Mouse (Mus musculus): Measurements from ENCODE around the gene Fgfrl1.

Gene Fgfrl1

DNA sequence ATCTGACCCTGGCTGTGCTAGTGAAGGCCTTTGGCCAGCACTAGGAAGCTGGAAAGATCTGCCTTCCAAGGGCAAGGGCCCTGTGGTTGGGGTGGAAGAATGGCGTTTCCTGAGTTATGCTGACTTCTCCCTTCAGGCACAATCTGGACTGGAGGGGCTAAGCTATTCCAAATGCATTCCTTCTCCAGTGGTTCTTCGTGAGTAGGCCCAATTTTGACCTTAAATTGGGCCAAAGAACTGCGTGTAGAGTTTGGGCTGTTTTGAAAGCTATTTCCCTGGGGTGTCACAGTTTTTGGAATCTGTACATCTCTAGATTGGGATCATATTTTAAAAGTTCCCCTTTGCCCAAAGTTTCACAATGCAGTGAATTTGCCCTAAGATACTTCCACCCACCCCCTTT lies 4.4 kb downstream of the Fgfrl1 start:
- in situ Hi-C loops (cut with MboI; ENCODE audit: low sequenced_read_pairs), result no loop called here

DNA sequence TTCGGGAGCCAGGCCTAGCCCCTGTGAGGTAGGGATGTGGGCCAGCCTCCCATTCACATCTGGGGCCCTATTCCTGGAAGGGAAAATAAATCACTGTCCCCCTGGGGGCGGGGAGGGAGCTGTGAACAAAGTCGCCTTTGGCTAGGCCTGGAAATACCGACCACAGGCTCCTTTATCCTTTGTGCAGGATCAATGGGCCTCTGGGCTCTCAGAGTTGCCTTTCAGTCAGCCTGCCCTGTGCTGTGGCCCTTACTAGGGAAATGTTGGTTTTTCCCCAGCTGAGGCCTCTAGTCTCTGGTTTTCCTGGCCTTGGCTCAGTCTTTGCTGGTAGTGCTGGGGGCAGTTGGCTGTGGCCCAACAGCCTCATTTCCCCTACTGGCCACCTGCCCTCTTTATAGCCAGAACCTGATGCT lies 5.2 kb downstream of the Fgfrl1 start:
- in situ Hi-C loops (cut with MboI; ENCODE audit: low sequenced_read_pairs), result no loop called here

DNA sequence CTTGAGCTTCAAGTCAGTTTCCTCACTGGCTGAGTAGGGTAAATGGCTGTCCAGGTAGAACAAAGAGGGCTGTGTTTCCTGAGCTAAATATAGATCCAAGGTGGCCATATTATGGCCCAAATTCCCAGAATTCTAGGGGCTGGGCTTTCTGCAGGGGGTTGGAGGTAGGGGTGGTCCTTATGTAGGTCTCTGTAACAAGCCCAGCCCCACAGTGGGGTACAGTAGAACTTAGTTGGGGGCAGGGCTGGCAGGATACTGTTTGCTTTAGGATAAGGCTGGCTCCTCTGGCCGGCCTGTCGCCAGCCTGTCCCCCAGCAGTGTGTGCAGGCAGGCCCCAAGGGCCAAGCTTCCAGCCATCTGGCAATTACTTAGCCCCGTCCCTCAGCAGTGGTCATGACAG lies 8.2 kb downstream of the Fgfrl1 start:
- in situ Hi-C loops (cut with MboI; ENCODE audit: low sequenced_read_pairs), result no loop called here

DNA sequence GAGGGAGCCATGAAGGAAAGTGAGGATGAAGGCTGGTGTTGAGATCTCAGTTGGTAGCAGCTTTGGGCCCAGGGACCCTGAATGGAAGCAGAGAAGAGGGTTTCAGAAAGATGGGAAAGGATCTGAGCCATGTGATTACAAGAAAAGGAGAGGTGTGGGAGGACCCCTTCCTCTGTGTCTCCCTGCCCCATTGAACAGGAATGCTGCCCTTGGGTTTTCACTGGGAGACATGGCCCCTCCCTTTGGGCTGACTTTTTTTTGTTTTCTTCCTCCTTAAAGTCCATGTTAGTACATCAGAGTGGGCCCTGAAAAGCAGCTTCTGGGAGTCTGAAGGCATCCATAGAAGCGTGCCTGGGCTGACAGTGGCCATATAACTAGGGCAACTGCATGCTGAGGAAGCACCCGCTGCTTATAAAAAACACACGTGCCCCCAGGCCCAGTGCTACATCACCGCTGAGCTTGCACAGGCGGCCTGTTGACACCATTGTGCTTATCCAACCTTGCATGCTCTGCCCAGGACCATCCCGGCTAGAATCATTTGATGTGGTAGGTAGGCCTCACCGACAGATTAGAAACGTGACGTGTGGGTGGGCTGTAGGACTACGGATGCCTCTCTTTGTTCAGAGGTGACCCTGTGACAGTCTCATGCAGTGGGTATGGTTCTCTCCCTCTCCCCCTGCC lies 9.3 kb downstream of the Fgfrl1 start:
- in situ Hi-C loops (cut with MboI; ENCODE audit: low sequenced_read_pairs), result no loop called here

DNA sequence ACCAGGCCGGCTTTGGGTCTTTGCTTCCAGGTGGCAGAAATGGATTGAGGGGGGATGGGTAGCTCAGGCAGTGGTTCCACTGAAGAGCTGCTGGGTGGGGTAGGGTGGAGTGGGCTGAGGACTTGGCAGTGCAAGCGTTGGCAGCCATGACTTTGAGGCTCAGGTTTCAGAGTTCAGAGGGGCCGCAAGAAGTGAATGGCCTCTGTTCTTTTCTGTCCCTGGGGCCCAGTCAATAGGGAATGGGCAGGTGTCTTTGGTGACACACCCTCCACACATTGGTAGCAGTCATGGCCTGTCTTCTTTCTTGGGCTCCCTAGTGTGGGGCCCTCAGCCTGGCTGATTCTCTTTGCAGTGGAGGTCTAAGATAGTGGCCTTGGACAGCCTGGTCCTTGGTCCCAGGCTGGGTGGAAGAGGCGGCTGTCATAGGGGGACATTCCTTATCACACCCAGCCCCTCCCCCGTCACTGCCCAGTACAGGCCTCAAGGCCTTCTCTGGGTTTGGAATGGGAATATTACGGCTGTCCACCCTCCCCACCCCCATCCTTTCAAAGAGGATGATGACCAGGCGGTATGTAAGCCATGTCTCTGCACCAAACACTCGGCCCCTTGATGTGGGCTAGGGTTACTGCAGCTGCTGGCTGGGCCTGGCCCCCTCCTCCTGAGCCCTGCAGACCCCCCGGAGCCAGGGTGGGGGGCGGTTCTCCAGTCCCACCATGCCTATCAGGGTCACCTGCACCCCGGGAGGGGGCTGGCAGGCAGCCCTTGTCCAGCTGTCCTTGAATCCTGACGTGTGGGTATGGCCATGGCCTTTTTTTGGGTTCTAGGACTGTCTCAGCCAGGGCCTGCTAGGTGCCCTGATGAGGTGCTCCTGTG lies 11.8 kb downstream of the Fgfrl1 start:
- in situ Hi-C loops (cut with MboI; ENCODE audit: low sequenced_read_pairs), result no loop called here

DNA sequence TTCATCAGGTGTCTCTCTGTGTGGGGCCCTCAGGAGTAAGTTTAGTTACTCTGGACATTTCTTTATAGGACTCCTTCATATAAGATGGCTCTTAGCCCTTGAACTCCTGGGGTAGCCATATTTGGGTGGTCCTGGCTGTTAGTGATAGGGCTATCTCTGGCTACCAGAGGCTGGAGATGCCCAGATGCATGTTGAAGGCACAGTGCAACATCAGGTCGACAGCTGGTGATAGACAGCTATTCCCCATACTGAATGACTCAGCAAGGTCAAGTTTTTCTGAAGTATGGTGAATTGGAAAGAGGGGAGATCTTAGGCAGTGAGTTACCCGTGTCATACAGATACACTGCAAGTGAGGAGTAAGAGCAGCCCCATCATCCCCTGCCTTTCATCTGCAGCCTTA lies 15.6 kb downstream of the Fgfrl1 start:
- in situ Hi-C loops (cut with MboI; ENCODE audit: low sequenced_read_pairs), result no loop called here

DNA sequence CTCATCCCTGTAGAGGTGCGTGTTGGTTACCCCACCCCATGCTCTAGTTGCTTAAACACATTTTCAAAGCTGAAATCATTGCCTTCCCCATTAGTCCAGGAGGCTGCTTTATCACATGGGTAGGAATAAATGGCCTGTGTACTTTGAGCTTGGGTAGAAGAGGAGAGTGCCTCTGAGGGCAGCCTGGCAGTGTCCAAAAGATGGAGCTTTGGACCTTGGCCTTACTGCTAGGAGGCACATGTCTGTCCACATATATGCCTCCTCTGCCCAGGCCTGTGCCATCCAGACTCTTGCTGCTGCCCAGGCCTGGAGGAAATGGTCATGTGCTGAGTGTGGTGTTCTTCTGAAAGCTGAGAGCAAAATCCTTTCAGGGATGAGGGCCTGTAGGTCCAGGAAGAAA lies 16.2 kb downstream of the Fgfrl1 start:
- in situ Hi-C loops (cut with MboI; ENCODE audit: low sequenced_read_pairs), result no loop called here

DNA sequence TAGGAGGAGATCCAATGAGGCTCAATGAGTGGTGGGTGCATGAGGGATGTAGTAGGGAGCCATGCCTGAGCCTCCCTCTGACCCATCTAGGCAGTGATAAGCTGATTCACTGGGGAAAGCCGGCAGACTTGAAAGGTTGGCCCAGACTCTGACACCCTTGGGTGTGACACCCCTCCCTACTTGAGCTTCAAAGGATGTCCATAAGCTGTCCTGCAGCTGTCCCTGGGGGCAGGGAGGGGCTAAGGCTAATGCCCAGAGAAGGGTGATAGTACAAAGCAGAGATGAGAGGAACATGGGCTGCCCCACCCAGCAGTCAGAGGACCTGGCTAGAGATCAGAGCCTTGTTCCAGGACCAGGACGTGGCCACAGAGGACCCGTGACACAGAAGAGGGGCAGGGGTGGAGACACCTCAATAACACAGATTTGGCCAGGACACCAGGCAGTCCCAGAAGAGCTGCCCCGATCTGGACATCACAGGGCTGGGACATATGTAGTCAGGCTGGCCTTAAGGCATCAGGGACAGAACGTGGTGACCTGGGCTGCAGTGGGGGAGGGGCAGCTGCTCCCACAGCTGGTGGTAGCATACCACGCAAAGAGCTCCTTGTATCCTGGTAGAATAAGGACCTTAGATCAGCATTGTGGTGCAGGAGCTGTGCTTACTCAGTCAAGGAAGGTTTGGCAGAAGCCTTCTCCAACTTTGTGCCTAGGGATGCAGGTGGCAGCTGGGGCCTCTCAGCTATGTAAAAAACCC lies 17.0 kb downstream of the Fgfrl1 start:
- in situ Hi-C loops (cut with MboI; ENCODE audit: low sequenced_read_pairs), result no loop called here

DNA sequence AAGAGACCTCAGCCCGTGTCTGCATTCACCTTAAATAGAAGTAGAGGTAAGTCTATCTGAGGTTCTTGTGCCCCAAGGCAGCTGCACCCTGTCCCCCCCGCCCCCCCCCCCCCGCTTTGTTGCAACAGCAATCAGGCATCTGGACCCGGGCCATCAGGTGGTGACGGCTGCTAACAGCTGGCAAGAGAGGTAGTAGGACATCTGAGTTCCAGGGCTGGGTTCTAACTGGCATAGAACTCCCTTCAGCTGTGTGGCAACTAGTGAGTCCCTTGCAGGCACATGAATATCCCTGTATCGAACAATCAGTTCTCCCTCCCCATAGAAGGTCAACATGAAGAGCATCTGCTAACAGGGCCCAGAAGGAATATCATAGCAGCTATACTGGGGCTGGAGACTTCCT lies 19.8 kb downstream of the Fgfrl1 start:
- in situ Hi-C loops (cut with MboI; ENCODE audit: low sequenced_read_pairs), result no loop called here

DNA sequence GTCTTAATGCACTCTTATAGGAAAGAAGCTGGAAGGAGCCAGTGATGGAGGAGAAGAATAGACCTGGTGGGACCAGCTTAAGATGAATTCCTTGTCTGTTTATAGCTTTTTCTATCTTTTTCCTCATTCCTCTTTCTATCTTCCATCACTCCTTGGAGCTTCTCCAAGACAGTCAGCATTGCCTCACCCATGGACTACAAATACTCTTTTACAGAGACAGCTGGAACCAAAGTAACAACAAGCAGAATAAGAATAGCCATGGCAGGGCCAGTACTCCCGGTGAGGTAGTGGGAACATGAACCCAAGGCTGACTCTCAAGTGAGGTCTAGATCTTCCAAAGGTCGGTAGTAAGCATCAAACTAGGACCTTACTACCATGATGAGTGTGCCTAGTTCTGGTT lies 20.9 kb downstream of the Fgfrl1 start:
- in situ Hi-C loops (cut with MboI; ENCODE audit: low sequenced_read_pairs), result no loop called here

DNA sequence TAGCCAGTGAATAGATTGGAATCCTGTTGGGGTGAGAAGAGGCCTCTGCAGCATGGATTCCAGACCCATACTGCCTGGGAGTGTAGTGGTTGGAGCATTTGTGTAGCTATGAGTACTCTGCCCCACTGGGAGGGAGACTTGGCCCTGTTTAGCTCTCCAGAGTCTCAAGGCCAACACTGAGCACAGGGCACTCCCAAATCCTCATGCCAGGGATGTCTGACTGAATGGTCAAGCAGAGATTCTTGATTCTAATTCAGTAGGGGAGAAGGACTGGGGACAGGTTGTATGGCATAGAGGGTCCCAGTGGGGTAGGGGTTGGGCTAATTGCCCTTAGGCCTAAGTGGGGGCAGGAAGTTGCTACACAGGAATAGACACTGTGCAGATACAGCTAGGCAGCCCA lies 21.5 kb downstream of the Fgfrl1 start:
- in situ Hi-C loops (cut with MboI; ENCODE audit: low sequenced_read_pairs), result no loop called here

DNA sequence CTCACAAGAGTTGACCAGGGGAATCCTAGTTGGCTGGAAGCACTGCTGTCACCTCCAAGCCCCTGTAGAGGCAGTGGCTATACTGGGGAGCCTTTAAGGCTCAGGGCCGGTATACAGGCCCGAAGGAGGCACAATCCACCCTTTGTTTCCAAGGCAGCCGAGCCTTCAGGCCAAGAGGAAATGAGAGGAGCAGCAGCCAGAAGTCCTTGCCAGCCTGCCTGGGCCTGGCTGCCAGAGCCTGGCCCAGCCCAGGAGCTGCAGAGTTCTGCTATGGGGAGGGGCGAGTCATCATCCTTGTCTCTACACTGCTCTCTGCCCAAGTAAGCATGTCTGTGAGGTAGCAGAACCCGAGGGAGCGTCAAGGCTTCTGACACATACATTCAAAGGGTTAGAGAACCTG lies 22.0 kb downstream of the Fgfrl1 start:
- in situ Hi-C loops (cut with MboI; ENCODE audit: low sequenced_read_pairs), result no loop called here

DNA sequence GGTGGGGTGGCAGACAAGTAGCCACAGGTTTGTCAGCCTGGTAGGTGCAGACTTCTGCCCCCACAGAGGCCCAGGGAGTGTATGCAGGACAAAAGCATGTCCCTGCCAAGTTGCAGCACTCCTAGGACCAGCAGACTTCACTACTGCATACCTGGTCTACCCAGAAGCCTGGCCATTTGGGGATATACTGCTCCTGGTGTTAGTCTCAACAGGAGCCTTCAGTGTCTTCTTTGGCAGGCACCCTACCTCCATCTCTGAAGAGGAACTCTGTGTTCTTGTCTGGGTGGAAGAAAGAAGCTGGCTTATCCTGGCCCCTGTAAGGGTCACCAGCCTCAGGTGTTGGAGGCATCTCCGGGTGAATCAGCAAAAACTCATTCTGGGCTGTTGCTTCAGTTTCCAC lies 23.8 kb downstream of the Fgfrl1 start:
- in situ Hi-C loops (cut with MboI; ENCODE audit: low sequenced_read_pairs), result no loop called here

DNA sequence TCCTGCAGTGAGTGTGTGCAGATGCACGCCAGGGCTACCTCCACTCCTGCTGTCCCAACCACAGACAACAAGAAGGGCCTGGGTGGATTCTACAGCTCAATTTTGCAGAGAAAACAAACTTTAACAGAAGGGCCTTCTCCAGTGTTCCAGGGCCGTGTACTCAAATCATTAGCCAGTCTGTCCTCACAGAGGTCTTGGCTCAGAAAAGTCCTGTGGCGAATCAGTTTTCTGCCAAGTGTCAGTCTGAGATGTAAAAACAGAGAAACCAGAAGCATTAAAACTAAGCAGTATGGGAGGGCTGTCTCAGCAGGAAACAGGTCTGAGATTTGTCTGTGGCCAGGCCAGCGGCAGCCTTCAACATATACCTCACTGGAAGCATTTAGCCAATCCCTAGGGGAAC lies 25.9 kb downstream of the Fgfrl1 start:
- in situ Hi-C loops (cut with MboI; ENCODE audit: low sequenced_read_pairs), result no loop called here

DNA sequence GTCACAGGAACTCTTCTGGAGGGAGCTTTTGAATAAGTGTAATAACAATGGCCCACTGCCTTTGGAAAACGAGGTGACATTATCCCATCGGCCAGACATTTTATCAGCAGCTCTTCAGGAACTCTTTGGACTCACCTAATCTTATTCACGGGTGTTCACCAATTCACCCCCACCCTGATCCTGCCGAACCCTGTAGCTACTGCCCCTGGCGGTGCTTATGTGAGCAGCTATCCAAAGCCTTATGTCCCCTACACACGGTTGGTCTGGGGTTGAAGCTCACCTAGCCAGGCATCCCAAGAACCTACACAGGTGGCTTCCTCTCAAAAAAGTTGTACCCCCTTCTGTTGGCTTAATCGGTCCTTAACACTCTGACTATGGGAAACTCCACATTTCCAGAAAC lies 27.6 kb downstream of the Fgfrl1 start:
- in situ Hi-C loops (cut with MboI; ENCODE audit: low sequenced_read_pairs), result no loop called here

DNA sequence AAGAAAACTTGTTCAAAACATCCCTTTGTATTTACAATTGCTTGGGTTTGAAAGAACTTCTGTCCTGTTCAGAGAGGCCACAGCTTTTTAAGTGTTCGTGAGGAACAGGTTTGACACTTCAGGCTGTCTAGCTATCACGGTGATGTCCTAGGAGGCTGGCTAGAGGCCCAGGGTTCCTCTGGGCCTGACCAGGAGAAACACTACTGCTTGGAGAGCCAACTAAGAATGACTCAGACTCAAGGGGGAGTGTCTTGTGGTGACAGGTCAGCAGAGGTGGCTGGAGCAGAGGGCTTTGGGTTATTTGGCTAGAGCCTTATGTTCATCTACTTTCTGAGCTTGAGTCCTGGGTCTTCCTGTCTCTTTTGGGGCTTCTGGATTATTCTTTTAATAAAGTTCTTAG lies 31.8 kb downstream of the Fgfrl1 start:
- in situ Hi-C loops (cut with MboI; ENCODE audit: low sequenced_read_pairs), result no loop called here

DNA sequence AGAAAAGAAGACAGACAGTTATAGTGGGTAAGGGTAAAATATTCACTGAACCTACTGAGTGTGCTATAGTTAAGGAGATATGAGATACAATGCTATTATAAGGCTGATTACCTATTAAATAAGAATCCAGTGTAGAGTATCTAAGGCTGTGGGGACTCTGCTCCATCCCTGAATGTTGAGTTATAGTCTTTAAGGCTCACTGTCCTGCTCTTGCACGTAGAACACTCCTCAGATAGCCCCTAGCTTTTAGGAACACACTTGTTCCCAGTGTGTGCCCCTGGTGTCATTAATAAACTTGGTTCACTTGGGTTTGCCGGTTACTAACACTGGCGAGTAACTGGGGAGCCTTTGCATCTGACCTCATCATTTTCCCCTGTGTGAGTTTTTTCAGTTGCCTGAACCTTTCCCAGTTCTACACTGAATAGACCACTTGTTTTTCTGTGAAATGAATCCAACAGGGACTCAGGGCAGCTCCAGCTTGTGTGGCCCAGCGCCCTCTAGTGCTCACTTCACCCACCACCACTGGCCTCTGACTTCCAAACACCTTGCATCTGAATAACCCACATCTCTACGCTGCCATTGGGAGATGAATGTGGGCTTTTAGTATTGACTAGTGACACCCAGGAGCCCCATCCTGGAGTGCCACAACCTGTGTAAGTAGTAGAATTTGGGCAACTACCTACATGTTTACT lies 34.5 kb downstream of the Fgfrl1 start:
- in situ Hi-C loops (cut with MboI; ENCODE audit: low sequenced_read_pairs), result no loop called here

DNA sequence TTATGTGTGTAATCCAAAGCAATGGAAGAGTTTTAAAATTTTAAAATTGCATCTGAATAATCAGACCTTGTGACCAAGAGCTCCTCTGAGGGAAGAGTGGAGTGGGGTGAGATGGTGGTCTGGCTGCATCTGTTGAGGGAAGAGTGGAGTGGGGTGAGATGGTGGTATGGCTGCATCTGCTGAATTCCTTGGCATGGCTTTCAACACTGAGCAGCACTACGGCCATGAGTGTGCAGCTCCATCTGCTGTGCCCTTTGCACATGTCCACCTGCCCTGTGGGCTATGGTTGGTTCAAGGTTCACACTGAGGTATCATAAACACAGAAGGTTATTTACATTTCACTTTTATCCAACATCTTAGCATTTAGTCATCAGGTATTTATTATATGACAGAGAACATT lies 35.2 kb downstream of the Fgfrl1 start:
- in situ Hi-C loops (cut with MboI; ENCODE audit: low sequenced_read_pairs), result no loop called here

DNA sequence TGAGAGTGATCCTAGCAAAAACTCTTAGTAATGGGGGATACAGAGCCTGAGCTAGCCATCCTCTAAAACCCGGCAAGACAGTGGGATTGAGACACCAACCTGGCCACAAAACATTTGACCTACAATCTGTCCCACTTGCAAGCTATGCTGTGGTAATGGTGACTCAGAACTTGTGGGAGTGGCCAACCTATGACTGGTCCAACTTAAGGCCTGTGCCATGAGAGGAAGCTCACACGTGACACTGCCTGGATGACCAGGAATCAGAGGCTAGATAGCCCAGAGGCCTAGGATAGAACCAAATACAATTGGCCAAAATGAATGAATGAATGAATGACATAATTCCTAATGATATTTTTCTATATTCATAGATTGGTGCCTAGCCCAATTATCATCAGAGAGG lies 49.7 kb downstream of the Fgfrl1 start:
- in situ Hi-C loops (cut with MboI; ENCODE audit: low sequenced_read_pairs), result no loop called here

DNA sequence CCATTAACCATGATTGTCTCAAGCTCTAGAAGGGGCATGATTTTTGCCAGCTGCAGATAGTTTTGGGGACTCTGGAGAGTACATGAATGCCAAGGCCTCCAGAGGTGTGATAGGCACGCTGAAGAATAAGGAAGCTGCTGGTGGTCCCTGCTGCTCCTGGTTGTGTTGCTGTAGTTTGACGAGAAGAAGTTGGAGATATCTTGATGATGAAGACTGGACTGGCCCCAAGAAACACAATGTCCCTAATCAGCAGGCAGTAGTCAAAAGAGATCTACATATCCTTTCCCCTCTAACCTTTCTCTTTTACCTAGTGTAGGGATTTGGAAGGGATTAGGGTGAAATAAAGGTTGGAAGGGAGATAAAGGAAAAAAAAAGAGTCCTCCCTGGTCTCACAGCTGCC lies 50.4 kb downstream of the Fgfrl1 start:
- in situ Hi-C loops (cut with MboI; ENCODE audit: low sequenced_read_pairs), result no loop called here

DNA sequence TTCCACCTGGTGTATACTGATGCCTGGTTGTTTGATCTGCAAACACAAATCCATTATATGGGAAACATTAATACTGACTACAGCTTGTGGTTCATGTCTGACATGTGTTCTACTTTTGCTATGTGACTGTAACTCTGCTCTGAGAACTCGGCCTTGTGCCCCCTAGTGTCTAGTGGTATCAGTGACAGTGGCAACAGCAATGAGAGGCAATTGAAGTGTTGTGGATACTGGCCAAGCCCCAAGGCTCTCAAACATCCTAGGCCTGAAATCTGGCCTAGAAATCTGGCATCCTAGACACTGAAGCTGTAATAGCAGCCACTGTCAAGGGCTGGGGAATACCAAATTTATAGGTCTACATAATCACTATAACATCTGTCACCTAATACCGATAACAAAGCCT lies 51.7 kb downstream of the Fgfrl1 start:
- in situ Hi-C loops (cut with MboI; ENCODE audit: low sequenced_read_pairs), result no loop called here

Data from CH12F3 (cell line).